Mouse (Mus musculus): ENCODE measurements around the gene Cep68. TPM values are rescaled to one million over a fixed set of nuclear protein-coding genes. Genes with fewer than 3 reads are reported as not detected.
A peak's percentile ranks its signal among the peaks of the same experiment; 100 is the strongest.

Cep68 gene
- total RNA-seq (2012; rRNA removed) = 28.7 and 30.7 TPM in 2 replicates
- total RNA-seq (2014; rRNA removed) = 27.8 and 28.3 TPM in 2 replicates
- 27.7 and 31.6 TPM in 2 replicates for polyA plus RNA-seq (2012; ENCODE audit: insufficient read length, low read depth)

- peak; percentile 89 for TF ChIP-seq SIN3A (IDR thresholded peaks at IDR 0.05; ENCODE audit: low read length)
- TF ChIP-seq IRF4 (IDR thresholded peaks at IDR 0.05; ENCODE audit: low read depth, low read length) = no peak
- TF ChIP-seq KAT2A (IDR thresholded peaks at IDR 0.05; ENCODE audit: insufficient replicate concordance, low read length) = 0 out of 2 replicates have a peak, but pooled peaks have one; percentile 33
- TF ChIP-seq TCF12 (IDR thresholded peaks at IDR 0.05; ENCODE audit: low read depth, low read length) = peak; percentile 77
- TF ChIP-seq NELFE (IDR thresholded peaks at IDR 0.05; ENCODE audit: low read depth, low read length) = peak; percentile 74
- peak; percentile 89 for TF ChIP-seq POLR2A (IDR thresholded peaks at IDR 0.05; ENCODE audit: low read depth, low read length)
- peak; percentile 56 for TF ChIP-seq HCFC1 (IDR thresholded peaks at IDR 0.05; ENCODE audit: low read depth, low read length)
- TF ChIP-seq UBTF (IDR thresholded peaks at IDR 0.05; ENCODE audit: low read depth, low read length) = peak; percentile 68
- no peak for TF ChIP-seq GABPA (IDR thresholded peaks at IDR 0.05; ENCODE audit: insufficient replicate concordance, low read depth, low read length)
- TF ChIP-seq ZNF384 (IDR thresholded peaks at IDR 0.05; ENCODE audit: low read depth, low read length) = 0 out of 2 replicates have a peak, but pooled peaks have one; percentile 13
- no peak for TF ChIP-seq SMC3 (IDR thresholded peaks at IDR 0.05; ENCODE audit: low read depth, low read length)
- peak; percentile 76 for TF ChIP-seq BHLHE40 (IDR thresholded peaks at IDR 0.05; ENCODE audit: low read depth, low read length)
- TF ChIP-seq ZC3H11A (IDR thresholded peaks at IDR 0.05; ENCODE audit: low read depth, low read length) = no peak
- TF ChIP-seq POLR2AphosphoS2 (IDR thresholded peaks at IDR 0.05; ENCODE audit: low read depth, low read length) = peak; percentile 57; the same call in 1 of the 2 replicates
- TF ChIP-seq ELF1 (IDR thresholded peaks at IDR 0.05; ENCODE audit: low read depth, low read length) = peak; percentile 56
- peak; percentile 91 for TF ChIP-seq CHD2 (IDR thresholded peaks at IDR 0.05; ENCODE audit: low read length)
- no peak for TF ChIP-seq ZKSCAN1 (IDR thresholded peaks at IDR 0.05; ENCODE audit: borderline replicate concordance, low read depth, low read length)
- no peak for TF ChIP-seq RCOR1 (conservative IDR thresholded peaks at IDR 0.05; ENCODE audit: low read depth, low read length)
- TF ChIP-seq JUN (IDR thresholded peaks at IDR 0.05; ENCODE audit: insufficient read depth, low read depth, low read length) = no peak
- TF ChIP-seq MEF2A (IDR thresholded peaks at IDR 0.05; ENCODE audit: borderline replicate concordance, low read depth, low read length) = no peak
- no peak for TF ChIP-seq CTCF (conservative IDR thresholded peaks at IDR 0.05 in 1 of 2, IDR thresholded peaks at IDR 0.05 in 1 of 2; ENCODE audit: low read depth in 2 of 2, low read length in 2 of 2)
- peak; percentile 81 for TF ChIP-seq MAZ (IDR thresholded peaks at IDR 0.05; ENCODE audit: low read depth, low read length)
- TF ChIP-seq MYC (IDR thresholded peaks at IDR 0.05; ENCODE audit: low read depth, low read length) = peak; percentile 50; the same call in 1 of the 2 replicates
- no peak for TF ChIP-seq USF2 (conservative IDR thresholded peaks at IDR 0.05; ENCODE audit: low read depth, low read length)
- no peak for TF ChIP-seq JUND (conservative IDR thresholded peaks at IDR 0.05; ENCODE audit: low read depth, low read length)
- peak; percentile 27; the same call in 1 of the 2 replicates for TF ChIP-seq TBP (conservative IDR thresholded peaks at IDR 0.05; ENCODE audit: low read depth, low read length)
- no peak for TF ChIP-seq MAFK (IDR thresholded peaks at IDR 0.05; ENCODE audit: insufficient replicate concordance, low read length)
- no peak for TF ChIP-seq USF1 (IDR thresholded peaks at IDR 0.05; ENCODE audit: low read depth, low read length)
- TF ChIP-seq PAX5 (IDR thresholded peaks at IDR 0.05; ENCODE audit: low read length) = no peak
- TF ChIP-seq ZMIZ1 (IDR thresholded peaks at IDR 0.05; ENCODE audit: low read depth, low read length) = peak; percentile 73
- TF ChIP-seq E2F4 (IDR thresholded peaks at IDR 0.05; ENCODE audit: insufficient replicate concordance, low read depth, low read length) = 0 out of 2 replicates have a peak, but pooled peaks have one; percentile 14
- TF ChIP-seq ETS1 (conservative IDR thresholded peaks at IDR 0.05; ENCODE audit: low read depth, low read length) = no peak; the same call in 1 of the 2 replicates
- TF ChIP-seq NRF1 (IDR thresholded peaks at IDR 0.05; ENCODE audit: low read depth, low read length) = peak; percentile 60
- peak; percentile 90 for TF ChIP-seq MAX (IDR thresholded peaks at IDR 0.05; ENCODE audit: low read length)
- TF ChIP-seq RAD21 (IDR thresholded peaks at IDR 0.05; ENCODE audit: low read depth, low read length) = no peak
- TF ChIP-seq MXI1 (IDR thresholded peaks at IDR 0.05; ENCODE audit: low read depth, low read length) = peak; percentile 94
- no peak for TF ChIP-seq EP300 (IDR thresholded peaks at IDR 0.05; ENCODE audit: low read length)
- no peak; the same call in 1 of the 2 replicates for TF ChIP-seq CHD1 (IDR thresholded peaks at IDR 0.05; ENCODE audit: low read depth, low read length)
- peak within 1 kb of the TSS; percentile 90 for H3K9ac ChIP-seq (ENCODE audit: insufficient read depth, low read depth)
- no peaks in the 10 kb centered on the region for H3K27me3 ChIP-seq (replicated peaks)
- H3K4me2 ChIP-seq (ENCODE audit: insufficient read depth, low read depth, poor library complexity, severe bottlenecking) = peak within 1 kb of the TSS; percentile 80
- peaks cover 41% of the 10 kb centered on the region for H3K79me2 ChIP-seq (replicated peaks; ENCODE audit: control insufficient read depth, extremely low read depth, insufficient read depth, poor library complexity, severe bottlenecking)
- peaks cover 2% of the 10 kb centered on the region for H3K9me3 ChIP-seq (replicated peaks; ENCODE audit: low read length)
- dilution Hi-C loops (cut with MboI; ENCODE audit: extremely low pct_ligation_motif_present, extremely low pct_unique_long_range_greater_than_20kb, low sequenced_read_pairs) = no loop called here
- peak within 1 kb of the TSS; percentile 68 for H3K27ac ChIP-seq (ENCODE audit: insufficient read depth, low read depth)
- in situ Hi-C loops (cut with MboI; ENCODE audit: low pct_ligation_motif_present, low pct_unique_long_range_greater_than_20kb, low sequenced_read_pairs) = no loop called here
- H3K4me1 ChIP-seq (ENCODE audit: control insufficient read depth in 1 of 2, insufficient read depth in 2 of 2) = peaks cover 18 to 46% of the 10 kb centered on the region in 2 experiments
- peak; percentile 97 for DNase-seq (ENCODE audit: extremely low read depth)
- H3K4me3 ChIP-seq (replicated peaks in 1 of 3; ENCODE audit: low read depth in 2 of 3, low read length in 2 of 3, poor library complexity in 1 of 3) = peak within 1 kb of the TSS; percentile 74 to 96 (median 83)
- peaks cover 10 to 26% of the 10 kb centered on the region in 2 experiments for H3K36me3 ChIP-seq (replicated peaks in 1 of 2; ENCODE audit: control insufficient read depth in 1 of 2, insufficient read depth in 1 of 2, low read length in 1 of 2)
Observed at GRCm38 (mm10) chr11:20249296-20250110, at the start of gene Cep68. Cep68 (minus strand) TSS chr11:20249429.
